Mouse (Mus musculus) MEL (cell line): ENCODE measurements at regions not wholly inside any gene's neighbourhood (a gene's known extent, or its start where the extent isn't known, plus 50 kb on each side); places are given as distances from the start of the nearest gene placed in this dataset.

Experiments
- CTCF ChIP-seq, 3 experiments: IDR thresholded peaks in 2 of 3; conservative IDR thresholded peaks in 1 of 3; 2 replicates each; pipeline ENCODE4 v1.5.1; 2011 to 2012; ENCODE audit warnings: low read length in 3 of 3, low read depth in 2 of 3, mild to moderate bottlenecking in 2 of 3, improper control_type of control experiment in 1 of 3, inconsistent platforms in 1 of 3, mixed read lengths in 1 of 3, moderate library complexity in 1 of 3; ENCODE audit not compliant: control insufficient read depth in 1 of 3, insufficient read depth in 1 of 3, poor library complexity in 1 of 3, severe bottlenecking in 1 of 3
- EP300 ChIP-seq, 2 experiments: IDR thresholded peaks; 2 replicates each; pipeline ENCODE4 v1.6.1; 2011; ENCODE audit warnings: improper control_type of control experiment in 2 of 2, low read length in 2 of 2, low read depth in 1 of 2, mild to moderate bottlenecking in 1 of 2
- GABPA ChIP-seq: IDR thresholded peaks from 2 replicates; pipeline ENCODE4 v1.6.1; 2012; ENCODE audit warnings: low read depth, mild to moderate bottlenecking, inconsistent platforms, low read length, improper control_type of control experiment, moderate library complexity
- POLR2A ChIP-seq, 2 experiments: IDR thresholded peaks; 2 replicates each; pipeline ENCODE4 v1.6.1; 2011 to 2012; ENCODE audit warnings: low read length in 2 of 2, mild to moderate bottlenecking in 2 of 2, control low read depth in 1 of 2, improper control_type of control experiment in 1 of 2, low read depth in 1 of 2, moderate library complexity in 1 of 2; ENCODE audit not compliant: control insufficient read depth in 1 of 2, insufficient read depth in 1 of 2, poor library complexity in 1 of 2
- POLR2AphosphoS2 ChIP-seq: IDR thresholded peaks from 2 replicates; pipeline ENCODE4 v1.6.1; 2011; ENCODE audit warnings: low read length, improper control_type of control experiment
- USF2 ChIP-seq, 2 experiments: IDR thresholded peaks; 2 replicates each; pipeline ENCODE4 v1.6.1; 2011 to 2012; ENCODE audit warnings: improper control_type of control experiment in 2 of 2, low read length in 2 of 2, borderline replicate concordance in 1 of 2, inconsistent platforms in 1 of 2, low read depth in 1 of 2, mild to moderate bottlenecking in 1 of 2; ENCODE audit not compliant: insufficient read depth in 1 of 2

DNA sequence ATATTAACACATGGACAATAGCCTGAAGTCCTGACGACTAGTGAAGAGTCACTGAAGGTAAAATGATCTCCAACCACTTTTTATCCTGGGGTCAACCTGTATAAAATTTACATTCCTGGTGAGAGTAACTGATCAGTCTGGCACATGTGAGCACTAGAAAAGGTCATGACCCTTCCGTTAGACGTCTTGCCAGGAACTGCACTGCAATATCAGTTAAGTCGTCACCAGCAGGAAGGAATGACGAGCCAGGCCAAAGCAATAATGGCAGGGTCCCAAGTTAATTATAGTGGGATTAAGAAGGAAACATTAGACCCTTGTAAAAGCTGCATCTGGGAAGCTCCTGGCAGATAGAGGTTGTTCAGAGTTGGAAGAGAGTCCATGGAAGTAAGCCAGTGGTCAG lies 116.8 kb upstream of the Gm6657 start:
- TF ChIP-seq GABPA: no peak
- TF ChIP-seq POLR2A (IDR thresholded peaks at IDR 0.05; ENCODE audit: control insufficient read depth in 1 of 2, insufficient read depth in 1 of 2, low read depth in 1 of 2, low read length in 2 of 2, poor library complexity in 1 of 2): no peak
- TF ChIP-seq POLR2AphosphoS2: no peak
- no peak for TF ChIP-seq USF2 (IDR thresholded peaks at IDR 0.05; ENCODE audit: borderline replicate concordance in 1 of 2, insufficient read depth in 1 of 2, low read depth in 1 of 2, low read length in 2 of 2)
- TF ChIP-seq CTCF (IDR thresholded peaks at IDR 0.05 in 2 of 3, conservative IDR thresholded peaks at IDR 0.05 in 1 of 3; ENCODE audit: control insufficient read depth in 1 of 3, insufficient read depth in 1 of 3, low read depth in 2 of 3, low read length in 3 of 3, poor library complexity in 1 of 3, severe bottlenecking in 1 of 3): no peak
- TF ChIP-seq EP300 (IDR thresholded peaks at IDR 0.05; ENCODE audit: low read depth in 1 of 2, low read length in 2 of 2): no peak
